Mouse (Mus musculus) adrenal gland (tissue): ENCODE measurements around the gene Stxbp3.
"Not testable (repeated sequence)": the region's sequence is repeated elsewhere in the genome, so short reads cannot be mapped to it uniquely, and the experiment has no call there.

Source experiments
- intact Hi-C: fragments of 180-260 bp; cut with DNase I; formaldehyde crosslinking; loops from one replicate; pipeline ENCODE4 v1.15.1; 2025
- long read RNA-seq, 2 experiments: library from polyadenylated mRNA; unstranded; transcript quantifications; one replicate each; pipeline ENCODE4 v2.0.0; 2020; ENCODE audit warnings: borderline replicate concordance in 1 of 2; ENCODE audit not compliant: insufficient replicate concordance in 1 of 2

The Stxbp3 gene
- long read RNA-seq, experiment 1, transcript Stxbp3-201 (19 exons, 2,419 nt) = major isoform, 21 of 32 reads
- long read RNA-seq, experiment 1, partial matches to known transcripts = 5 of 32 reads
- long read RNA-seq, experiment 1, other reads (novel, unspliced or antisense) = 6 of 32 reads
- long read RNA-seq, experiment 2, transcript Stxbp3-201 (19 exons, 2,419 nt) = major isoform, 17 of 31 reads
- long read RNA-seq, experiment 2, partial matches to known transcripts = 5 of 31 reads
- long read RNA-seq, experiment 2, other reads (novel, unspliced or antisense) = 8 of 31 reads

- intact Hi-C loops = loop anchor here (5.0 kb wide), 1 partner anchor 72 kb away; the partner anchor contains the start of gene Prpf38b
Observed at GRCm38 (mm10) chr3:108840000-108840715, at the start of gene Stxbp3. TSS of gene Stxbp3 (minus strand) at chr3:108840526.

GRCm38 (mm10) chr3:108889908-108890307 is 49.6 kb upstream of the Stxbp3 start, which contains the start of gene Fndc7:
TSS of gene Fndc7 (minus strand) at chr3:108890008.
- intact Hi-C loops = no loop called here

- intact Hi-C loops = no loop called here
Observed at GRCm38 (mm10) chr3:108887618-108887975, 47.3 kb upstream of the Stxbp3 start.

GRCm38 (mm10) chr3:108886934-108887617 is 46.8 kb upstream of the Stxbp3 start:
- intact Hi-C loops = no loop called here

- intact Hi-C loops = no loop called here
Observed at GRCm38 (mm10) chr3:108885686-108886530, 45.6 kb upstream of the Stxbp3 start.

- intact Hi-C loops = no loop called here
Observed at GRCm38 (mm10) chr3:108884706-108885289, 44.5 kb upstream of the Stxbp3 start.

- intact Hi-C loops = no loop called here
Observed at GRCm38 (mm10) chr3:108883067-108883466, 42.7 kb upstream of the Stxbp3 start.

- intact Hi-C loops = not testable (repeated sequence)
Observed at GRCm38 (mm10) chr3:108881873-108882272, 41.5 kb upstream of the Stxbp3 start.

GRCm38 (mm10) chr3:108880544-108881507 is 40.5 kb upstream of the Stxbp3 start:
- intact Hi-C loops = no loop called here

- intact Hi-C loops = no loop called here
Observed at GRCm38 (mm10) chr3:108879836-108880435, 39.6 kb upstream of the Stxbp3 start.

GRCm38 (mm10) chr3:108879129-108879528 is 38.8 kb upstream of the Stxbp3 start:
- intact Hi-C loops = no loop called here

- intact Hi-C loops = no loop called here
Observed at GRCm38 (mm10) chr3:108870631-108871030, 30.3 kb upstream of the Stxbp3 start.

- intact Hi-C loops = no loop called here
Observed at GRCm38 (mm10) chr3:108867449-108867848, 27.1 kb upstream of the Stxbp3 start.

GRCm38 (mm10) chr3:108865676-108866075 is 25.4 kb upstream of the Stxbp3 start:
- intact Hi-C loops = no loop called here

GRCm38 (mm10) chr3:108865129-108865528 is 24.8 kb upstream of the Stxbp3 start:
- intact Hi-C loops = no loop called here

- intact Hi-C loops = no loop called here
Observed at GRCm38 (mm10) chr3:108863091-108863490, 22.8 kb upstream of the Stxbp3 start.

- intact Hi-C loops = not testable (repeated sequence)
Observed at GRCm38 (mm10) chr3:108862282-108862681, 22.0 kb upstream of the Stxbp3 start.

GRCm38 (mm10) chr3:108860786-108861185 is 20.5 kb upstream of the Stxbp3 start:
- intact Hi-C loops = no loop called here

GRCm38 (mm10) chr3:108858231-108858770 is 18.0 kb upstream of the Stxbp3 start:
- intact Hi-C loops = no loop called here
